Mouse (Mus musculus) midbrain, postnatal 0 days (tissue): ENCODE measurements at regions not wholly inside any gene's neighbourhood (a gene's known extent, or its start where the extent isn't known, plus 50 kb on each side); places are given as distances from the start of the nearest gene placed in this dataset.

ENCODE experiments used
- ATAC-seq: fragments of 200-750 bp; cut with Nextera tagmentation; 2 replicates; pipeline ENCODE4 v1.8.0; 2017; ENCODE audit warnings: moderate number of reproducible peaks, mild to moderate bottlenecking, moderate TSS enrichment, moderate library complexity; ENCODE audit not compliant: low FRiP score
- DNase-seq: peaks from one replicate; pipeline ENCODE4 v3.0.0-alpha.2; 2015; ENCODE audit warnings: low spot score
- H3K27ac ChIP-seq: fragments of 300-500 bp; sonication (generic); 2 replicates; pipeline ENCODE4 v1.5.1; 2014; ENCODE audit warnings: low read depth, mild to moderate bottlenecking, low read length, mixed read lengths
- H3K27me3 ChIP-seq: fragments of 300-500 bp; sonication (generic); 2 replicates; pipeline ENCODE4 v1.6.1; 2014; ENCODE audit warnings: low read length, control low read depth, mixed read lengths; ENCODE audit not compliant: insufficient read depth
- H3K36me3 ChIP-seq: fragments of 300-500 bp; sonication (generic); 2 replicates; pipeline ENCODE4 v1.6.1; 2014; ENCODE audit warnings: low read length, control low read depth, mixed read lengths; ENCODE audit not compliant: insufficient read depth
- H3K4me1 ChIP-seq: fragments of 300-500 bp; sonication (generic); 2 replicates; pipeline ENCODE4 v1.6.1; 2014; ENCODE audit warnings: mild to moderate bottlenecking, control low read depth, antibody characterized with exemption, low read length, mixed read lengths; ENCODE audit not compliant: insufficient read depth
- H3K4me2 ChIP-seq: fragments of 300-500 bp; sonication (generic); 2 replicates; pipeline ENCODE4 v1.6.1; 2014; ENCODE audit warnings: low read depth, mild to moderate bottlenecking, low read length, mixed read lengths; ENCODE audit not compliant: poor library complexity, severe bottlenecking
- H3K4me3 ChIP-seq: fragments of 300-500 bp; sonication (generic); 2 replicates; pipeline ENCODE4 v1.5.1; 2014; ENCODE audit warnings: low read depth, mild to moderate bottlenecking, low read length, moderate library complexity
- H3K9ac ChIP-seq: fragments of 300-500 bp; sonication (generic); replicated peaks from 2 replicates; pipeline ENCODE4 v1.6.1; 2014; ENCODE audit warnings: mild to moderate bottlenecking, low read length, moderate library complexity, mixed read lengths; ENCODE audit not compliant: poor library complexity, severe bottlenecking
- H3K9me3 ChIP-seq: fragments of 300-500 bp; sonication (generic); 2 replicates; pipeline ENCODE4 v1.6.1; 2016; ENCODE audit warnings: low read length, control low read depth
- CTCF ChIP-seq: IDR thresholded peaks from 2 replicates; pipeline ENCODE4 v1.5.1; 2016; ENCODE audit warnings: antibody characterized with exemption, mild to moderate bottlenecking
- WGBS: fragments of 180-500 bp; shearing (Covaris S2); extraction: QIAGEN DNeasy Blood & Tissue Kit; methylation state at CpG from one replicate; pipeline ENCODE4 v1.1.7; 2014; 5-methylcytosine and 5-hydroxymethylcytosine counted together

- DNase-seq (no peak), ATAC-seq (no peak)
- 87% methylated on average over 8 of the region's 8 CpGs for WGBS
- no peak overlapping the region for H3K27ac ChIP-seq
- no peak overlapping the region for H3K9ac ChIP-seq
- no peak for TF ChIP-seq CTCF
- H3K27me3 ChIP-seq = peaks cover 5% of the 10 kb centered on the region; the same call in 1 of the 2 replicates
- no peaks in the 10 kb centered on the region for H3K36me3 ChIP-seq
- peaks cover 8% of the 10 kb centered on the region; the same call in 1 of the 2 replicates for H3K4me1 ChIP-seq
- no peaks in the 10 kb centered on the region for H3K9me3 ChIP-seq
- no peak overlapping the region for H3K4me2 ChIP-seq
- H3K4me3 ChIP-seq = no peak overlapping the region
Observed at GRCm38 (mm10) chr11:114238316-114238715, 171.5 kb upstream of the Sdk2 start.

- no peak overlapping the region for H3K9ac ChIP-seq
- H3K4me3 ChIP-seq = no peak overlapping the region
- no peaks in the 10 kb centered on the region for H3K9me3 ChIP-seq
- no peak for ATAC-seq
- H3K4me1 ChIP-seq = peaks cover 8% of the 10 kb centered on the region; the same call in 1 of the 2 replicates
- no peak overlapping the region for H3K27ac ChIP-seq
- 36% methylated on average over 1 of the region's 1 CpGs for WGBS
- H3K27me3 ChIP-seq = no peaks in the 10 kb centered on the region
- peak overlapping the region; percentile 15; the same call in 1 of the 2 replicates for H3K4me2 ChIP-seq
- TF ChIP-seq CTCF = no peak
- DNase-seq = no peak
- no peaks in the 10 kb centered on the region for H3K36me3 ChIP-seq
Observed at GRCm38 (mm10) chr11:114234542-114234910, 167.7 kb upstream of the Sdk2 start.

- no peaks in the 10 kb centered on the region for H3K27me3 ChIP-seq
Observed at GRCm38 (mm10) chr11:114233636-114234541, 167.0 kb upstream of the Sdk2 start.

GRCm38 (mm10) chr11:114231841-114232240 lies 165.0 kb upstream of the Sdk2 start:
- ATAC-seq (no peak), DNase-seq (no peak)
- Histone ChIP-seq H3K9ac (no peak overlapping the region), H3K4me1 (peaks cover 3% of the 10 kb centered on the region; the same call in 1 of the 2 replicates), H3K4me2 (no peak overlapping the region), H3K4me3 (no peak overlapping the region), H3K27me3 (no peaks in the 10 kb centered on the region), H3K27ac (no peak overlapping the region), H3K36me3 (no peaks in the 10 kb centered on the region), H3K9me3 (no peaks in the 10 kb centered on the region)
- 61% methylated on average over 4 of the region's 4 CpGs for WGBS
- no peak for TF ChIP-seq CTCF

More at GRCm38 (mm10) chr11:114233636-114234541, 167.0 kb upstream of the Sdk2 start:
- no peak for TF ChIP-seq CTCF
- no peaks in the 10 kb centered on the region for H3K9me3 ChIP-seq
- DNase-seq (peak; percentile 18), ATAC-seq (no peak)
- no peak overlapping the region for H3K27ac ChIP-seq
- no peak overlapping the region for H3K4me3 ChIP-seq
- peak overlapping the region; percentile 15; the same call in 1 of the 2 replicates for H3K4me2 ChIP-seq
- WGBS = 60% methylated on average over 19 of the region's 19 CpGs
- H3K4me1 ChIP-seq = peaks cover 3% of the 10 kb centered on the region; the same call in 1 of the 2 replicates
- H3K9ac ChIP-seq = no peak overlapping the region
- H3K36me3 ChIP-seq = no peaks in the 10 kb centered on the region

- no peaks in the 10 kb centered on the region for H3K9me3 ChIP-seq
- H3K4me3 ChIP-seq = no peak overlapping the region
- ATAC-seq (no peak), DNase-seq (no peak)
- H3K27me3 ChIP-seq = no peaks in the 10 kb centered on the region
- no peak overlapping the region for H3K9ac ChIP-seq
- 61% methylated on average over 8 of the region's 8 CpGs for WGBS
- no peaks in the 10 kb centered on the region for H3K36me3 ChIP-seq
- no peak overlapping the region for H3K27ac ChIP-seq
- no peak for TF ChIP-seq CTCF
- H3K4me1 ChIP-seq = peaks cover 3% of the 10 kb centered on the region; the same call in 1 of the 2 replicates
- H3K4me2 ChIP-seq = no peak overlapping the region
Observed at GRCm38 (mm10) chr11:114229763-114230162, 162.9 kb upstream of the Sdk2 start.

- H3K9me3 ChIP-seq = no peaks in the 10 kb centered on the region
- H3K36me3 ChIP-seq = no peaks in the 10 kb centered on the region
- no peak overlapping the region for H3K4me3 ChIP-seq
- no peaks in the 10 kb centered on the region; the same call in 1 of the 2 replicates for H3K4me1 ChIP-seq
- no peak overlapping the region for H3K27ac ChIP-seq
- no peak overlapping the region for H3K9ac ChIP-seq
- no peaks in the 10 kb centered on the region for H3K27me3 ChIP-seq
- DNase-seq (no peak), ATAC-seq (no peak)
- no peak overlapping the region for H3K4me2 ChIP-seq
- 87% methylated on average over 6 of the region's 6 CpGs for WGBS
- TF ChIP-seq CTCF = no peak
Observed at GRCm38 (mm10) chr11:114229196-114229595, 162.3 kb upstream of the Sdk2 start.
